Mouse (Mus musculus): ENCODE data around the gene Cldn10. TPM values are rescaled to one million over a fixed set of nuclear protein-coding genes. Genes with fewer than 3 reads are reported as not detected.

Gene Cldn10
- polyA plus RNA-seq, 1 experiment from 2014 or later, result 2.4 TPM

Other genes starting within 250 kb of the Cldn10 start
- 3.1 and 3.2 TPM in 2 replicates for gene Abcc4, start 81.7 kb upstream of the Cldn10 start, polyA plus RNA-seq (2015; fragmentation: Nextera tagmentation; extraction: Ambion mirVana)
- 86.1 and 100 TPM in 2 replicates for gene Dzip1, start 137.6 kb downstream of the Cldn10 start, polyA plus RNA-seq (2015; fragmentation: Nextera tagmentation; extraction: Ambion mirVana)
- gene Dnajc3, start 150.1 kb downstream of the Cldn10 start, polyA plus RNA-seq (2015; fragmentation: Nextera tagmentation; extraction: Ambion mirVana), result 22.6 and 26.8 TPM in 2 replicates

Measured in neural tube, embryonic 15.5 days (tissue).